Mouse (Mus musculus) cerebellum, postnatal 4 days (tissue): ENCODE measurements around the gene Hhex.
A peak's percentile ranks its signal among the peaks of the same experiment; 100 is the strongest.

Experiments
- DNase-seq, 2 experiments: peaks; one replicate each; pipeline ENCODE4 v3.0.0; 2022; ENCODE audit warnings: low spot score in 2 of 2, mixed read lengths in 1 of 2

Hhex gene

DNA sequence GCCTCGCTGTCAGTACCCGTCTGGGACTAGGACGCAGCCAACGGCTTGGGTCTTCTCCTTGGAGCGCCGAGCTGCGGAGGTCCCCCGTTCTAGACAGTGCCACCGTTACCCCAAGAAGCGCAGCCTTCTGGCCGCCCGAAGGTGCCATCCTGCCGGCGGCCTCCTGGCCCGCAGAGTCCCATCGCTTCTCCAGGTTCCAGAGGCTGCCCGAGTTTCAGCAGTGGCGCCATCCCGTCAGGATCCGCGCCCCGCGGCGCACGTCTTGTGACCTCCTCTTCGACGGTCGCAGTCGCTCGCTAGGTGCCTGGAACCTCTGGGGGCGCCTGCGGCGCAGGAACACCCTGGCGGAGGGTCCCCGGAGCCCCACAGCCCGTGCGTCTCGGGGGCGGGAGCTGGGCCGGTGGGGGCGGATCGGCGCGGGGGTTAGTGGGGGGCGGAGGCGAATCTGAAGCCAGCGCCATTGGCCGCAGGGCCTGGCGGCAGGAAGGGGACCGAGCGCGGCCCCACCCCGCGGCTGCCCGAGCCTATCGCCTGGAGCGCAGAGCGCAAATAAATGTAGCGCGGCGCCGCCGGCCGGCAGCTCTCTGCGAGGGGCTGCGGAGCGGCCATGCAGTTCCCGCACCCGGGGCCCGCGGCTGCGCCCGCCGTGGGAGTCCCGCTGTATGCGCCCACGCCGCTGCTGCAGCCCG, at the start of gene Hhex:
Gene Hhex (plus strand): TSS at position 548 of the 689 bp plus-strand sequence.
- peak; percentile 33 to 38 for DNase-seq

DNA sequence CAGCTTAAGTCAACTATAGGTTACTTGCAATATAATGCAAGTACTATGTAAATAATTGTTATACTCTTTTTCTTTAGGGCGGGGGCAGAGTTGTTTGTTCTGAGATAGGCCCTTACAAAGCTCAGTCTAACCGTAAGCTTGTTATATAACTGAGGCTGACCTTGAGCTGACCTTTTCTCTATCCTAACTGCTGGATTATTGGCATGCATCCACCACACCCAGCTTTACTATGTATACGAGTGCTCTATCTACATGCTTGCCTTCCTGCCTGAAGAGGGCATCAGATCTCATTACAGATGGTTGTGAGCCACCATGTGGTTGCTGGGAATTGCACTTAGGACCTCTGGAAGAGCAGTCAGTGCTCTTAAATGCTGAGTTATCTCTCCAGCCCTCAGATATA, 48.5 kb upstream of the Hhex start:
- no peak for DNase-seq

DNA sequence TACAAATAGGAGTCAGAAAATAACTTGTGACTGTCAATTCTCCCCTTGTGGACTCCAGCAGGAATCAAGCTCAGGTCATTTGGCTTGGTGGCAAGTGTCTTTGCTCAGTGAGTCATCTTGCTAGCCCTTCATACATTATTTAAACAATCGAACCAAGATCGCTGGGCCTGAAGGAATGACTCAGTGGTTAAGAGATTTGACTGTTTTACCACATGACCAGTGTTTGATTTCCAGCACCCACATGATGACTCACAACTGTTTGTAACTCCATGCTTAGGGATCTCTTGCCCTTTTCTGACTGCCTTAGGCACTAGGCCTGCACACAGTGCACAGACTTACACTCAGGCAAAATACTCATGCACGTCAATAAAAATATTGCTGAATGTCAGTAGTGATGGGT, 42.7 kb upstream of the Hhex start:
- no peak for DNase-seq

DNA sequence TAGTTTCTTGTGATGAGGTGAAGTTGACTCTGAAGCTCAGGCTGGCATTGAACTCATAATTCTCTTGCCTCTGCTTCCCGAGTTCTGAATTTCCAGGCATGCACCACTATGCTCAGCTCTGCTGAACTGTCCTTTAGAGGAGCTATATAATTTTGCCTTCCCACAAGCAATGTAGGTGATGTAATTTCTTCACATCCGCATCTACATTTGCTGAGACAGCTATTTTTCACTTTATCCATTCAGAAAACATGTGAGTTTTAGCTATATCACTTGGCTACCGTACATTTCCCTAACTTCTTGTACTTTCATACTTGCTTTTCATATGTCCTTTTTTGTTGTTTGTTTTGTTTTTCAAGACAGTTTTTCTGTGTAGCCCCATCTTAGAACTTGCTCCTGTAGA, 38.3 kb upstream of the Hhex start:
- no peak for DNase-seq

DNA sequence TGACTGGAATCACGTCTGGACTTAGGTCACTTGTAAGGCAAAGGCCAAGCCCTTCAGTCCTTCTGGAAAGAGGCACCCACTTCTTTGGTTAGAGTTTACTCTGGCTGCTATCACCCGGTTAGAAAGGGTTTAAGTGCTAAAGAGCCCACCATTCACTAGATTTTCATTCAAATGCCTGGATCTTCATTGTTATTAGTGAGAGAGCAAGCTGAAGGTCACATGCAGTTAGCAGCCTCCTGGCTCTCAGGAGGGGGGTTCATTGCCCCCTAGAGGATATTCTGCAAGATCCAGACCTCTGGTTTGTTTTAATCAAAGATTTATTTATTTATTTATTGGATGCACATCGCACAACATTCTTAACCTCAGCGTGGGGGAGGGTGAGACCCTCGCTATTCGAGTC, 33.7 kb upstream of the Hhex start:
- DNase-seq, result no peak

DNA sequence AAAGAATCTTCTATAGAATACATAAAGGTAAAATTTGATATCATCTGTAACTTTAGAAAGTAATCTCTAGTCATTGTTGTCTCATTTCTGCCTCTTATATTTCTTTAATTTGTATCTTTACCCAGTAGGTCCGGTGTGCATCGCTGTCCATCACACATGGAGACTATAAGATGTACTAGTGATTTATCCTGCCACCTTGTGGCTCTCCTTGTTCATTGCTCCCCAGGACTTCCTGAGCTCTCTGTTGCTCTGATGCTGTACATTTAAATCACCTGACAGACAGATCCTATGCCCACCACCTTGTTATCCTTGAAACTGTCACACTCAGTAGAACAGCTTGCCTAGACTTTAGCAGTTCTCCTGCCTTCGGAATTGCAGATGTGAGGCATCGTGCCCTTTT, 16.3 kb upstream of the Hhex start:
- DNase-seq, result peak in 1 of 2 experiments; percentile 8

DNA sequence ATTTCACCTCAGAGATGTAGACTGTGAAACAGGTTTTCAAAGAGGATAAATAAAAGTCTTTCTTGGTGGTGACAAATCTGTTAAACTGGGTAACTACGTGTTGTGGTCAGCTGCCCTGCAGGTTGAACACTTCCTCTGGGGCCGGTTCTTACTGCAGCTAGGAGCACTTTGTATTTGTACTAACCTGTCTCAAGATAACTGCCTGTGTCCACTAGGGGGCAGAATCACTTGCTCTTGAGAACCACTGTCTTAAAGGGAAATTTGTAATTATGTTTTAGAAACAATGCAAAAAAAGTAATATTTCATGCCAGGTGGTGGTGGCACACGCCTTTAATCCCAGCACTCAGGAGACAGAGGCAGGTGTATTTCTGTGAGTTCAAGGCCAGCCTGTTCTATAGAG, 15.0 kb upstream of the Hhex start:
- DNase-seq, result peak in 1 of 2 experiments; percentile 27

DNA sequence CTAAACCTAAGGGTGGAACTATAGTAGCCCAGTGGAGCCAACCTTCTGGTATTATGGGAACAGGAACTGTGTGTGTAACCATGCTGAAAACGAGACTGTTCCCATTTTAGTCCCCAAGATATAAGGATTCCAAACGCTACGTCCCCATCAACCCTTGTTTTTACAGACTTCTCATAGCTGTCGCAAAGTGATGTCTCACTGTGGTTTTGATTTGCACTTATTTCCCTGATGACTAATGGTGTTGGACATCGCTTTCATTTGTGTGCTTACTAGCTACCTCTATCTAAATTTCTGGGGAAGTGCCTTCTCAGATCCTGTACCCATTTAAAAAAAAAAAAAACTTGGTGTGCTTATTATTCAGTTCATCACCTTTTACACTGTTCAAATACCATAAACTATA, 6.0 kb upstream of the Hhex start:
- no peak for DNase-seq

DNA sequence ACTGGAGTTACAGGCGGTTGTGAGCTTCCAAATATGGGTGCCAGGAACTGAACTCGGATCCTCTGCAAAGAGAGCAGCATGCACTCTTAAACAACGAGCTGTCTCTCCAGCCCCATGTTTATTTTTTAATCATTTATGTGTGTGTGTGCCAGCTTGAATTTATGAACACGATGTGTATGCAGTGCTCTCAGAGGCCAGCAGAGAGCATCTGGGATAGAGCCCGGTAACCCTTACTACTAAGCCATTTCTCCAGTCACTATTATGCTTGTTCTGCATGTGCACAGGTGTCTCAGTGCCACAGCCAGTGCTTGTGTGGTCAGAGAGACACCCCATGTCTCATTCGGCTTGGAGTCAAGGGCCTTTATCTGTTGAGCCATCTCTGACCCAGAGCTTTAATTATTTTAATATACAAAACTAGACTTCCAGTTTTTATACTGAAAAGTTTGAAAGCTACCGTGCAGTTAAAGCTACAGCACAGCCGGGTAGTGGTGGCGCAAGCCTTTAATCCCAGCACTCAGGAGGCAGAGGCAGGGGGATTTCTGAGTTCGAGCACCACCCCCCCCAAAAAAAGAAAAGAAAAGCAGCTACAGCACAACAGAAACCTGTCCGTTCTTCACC, 3.4 kb upstream of the Hhex start:
- DNase-seq, result no peak

DNA sequence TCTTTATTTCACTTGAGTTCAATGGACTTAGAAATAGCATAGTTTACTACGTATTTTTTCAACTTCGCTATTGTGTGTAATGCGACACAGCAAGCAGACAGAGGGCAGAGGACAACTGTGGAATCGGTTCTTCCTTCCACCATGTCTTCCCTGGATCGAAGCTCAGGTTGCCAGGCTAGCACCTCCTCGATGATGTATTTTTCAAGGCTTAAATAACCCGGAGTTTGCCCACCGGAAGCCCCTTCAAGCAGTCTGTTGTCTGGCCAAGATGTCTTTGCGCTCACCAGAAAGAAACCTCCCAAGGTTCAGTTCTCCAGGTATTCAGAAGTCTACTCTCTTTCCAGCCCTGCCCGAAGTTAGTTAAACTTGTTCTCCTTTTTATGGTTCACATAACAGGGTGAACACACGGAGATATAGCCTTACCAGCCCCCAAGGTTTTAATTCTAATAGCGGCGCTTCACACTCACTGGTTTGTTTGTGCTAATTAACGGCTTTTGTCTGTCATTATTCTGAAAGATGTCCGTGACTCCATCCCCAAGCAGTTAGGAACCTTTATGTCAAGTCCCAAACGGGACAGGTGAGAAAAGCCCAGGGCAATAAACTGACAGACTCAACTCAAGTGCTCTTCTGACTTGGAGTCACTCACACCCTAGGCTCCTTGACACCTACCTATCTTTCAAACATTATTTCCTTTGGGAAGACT, 1.6 kb upstream of the Hhex start:
- no peak for DNase-seq

DNA sequence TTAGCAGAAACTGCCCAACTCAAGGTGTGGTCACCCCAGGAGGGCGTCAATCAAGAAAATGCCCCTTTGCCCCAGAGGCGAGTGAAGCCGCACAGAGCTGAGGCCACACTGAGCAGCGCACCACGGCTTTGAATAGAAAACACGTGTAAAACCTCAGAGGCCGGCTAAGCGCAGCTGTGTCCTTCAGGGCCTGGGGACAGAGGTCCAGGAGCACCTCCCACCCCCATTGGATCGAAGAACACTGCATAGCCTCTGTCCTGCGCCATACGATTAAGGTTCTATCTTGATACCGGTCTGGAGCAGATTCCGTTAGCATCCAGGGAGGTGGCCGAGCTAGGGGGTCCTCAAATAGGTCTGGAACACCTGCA, 731 bp upstream of the Hhex start:
- DNase-seq, result peak in 1 of 2 experiments; percentile 8

DNA sequence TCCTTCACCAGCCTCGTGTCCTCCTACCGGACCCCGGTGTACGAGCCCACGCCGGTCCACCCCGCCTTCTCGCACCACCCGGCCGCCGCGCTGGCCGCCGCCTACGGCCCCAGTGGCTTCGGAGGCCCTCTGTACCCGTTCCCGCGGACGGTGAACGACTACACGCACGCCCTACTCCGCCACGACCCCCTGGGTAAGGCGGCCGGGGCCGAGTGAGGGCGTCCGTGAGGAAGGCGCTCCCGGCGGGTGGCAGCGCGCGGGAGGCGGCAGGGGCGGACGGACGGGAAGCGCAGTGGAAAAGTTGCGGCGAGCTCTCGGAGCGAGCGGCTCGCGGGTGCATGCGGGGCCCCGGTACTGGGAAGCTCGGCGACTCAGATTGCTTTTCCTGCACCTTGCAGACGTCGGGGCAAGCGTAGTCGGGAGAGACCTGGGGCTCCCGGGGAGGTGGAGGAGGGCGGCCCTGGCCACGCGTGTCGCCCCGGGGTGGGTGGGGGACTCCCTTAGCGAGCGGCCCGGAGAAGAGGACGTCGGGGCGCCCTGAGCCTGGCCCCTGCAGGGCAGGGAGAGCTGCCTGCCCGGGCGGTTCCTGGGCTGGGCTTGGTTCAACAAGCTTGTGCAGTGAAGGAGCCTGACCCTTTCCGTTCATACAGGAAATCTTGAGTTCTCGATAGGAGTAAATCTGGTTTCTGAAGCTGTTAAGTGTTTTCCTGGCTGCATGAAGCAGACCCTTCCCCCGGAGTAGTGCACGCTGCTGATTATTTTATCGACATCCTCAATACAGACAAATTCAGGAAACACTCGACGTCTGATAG, 637 bp downstream of the Hhex start:
- no peak for DNase-seq

DNA sequence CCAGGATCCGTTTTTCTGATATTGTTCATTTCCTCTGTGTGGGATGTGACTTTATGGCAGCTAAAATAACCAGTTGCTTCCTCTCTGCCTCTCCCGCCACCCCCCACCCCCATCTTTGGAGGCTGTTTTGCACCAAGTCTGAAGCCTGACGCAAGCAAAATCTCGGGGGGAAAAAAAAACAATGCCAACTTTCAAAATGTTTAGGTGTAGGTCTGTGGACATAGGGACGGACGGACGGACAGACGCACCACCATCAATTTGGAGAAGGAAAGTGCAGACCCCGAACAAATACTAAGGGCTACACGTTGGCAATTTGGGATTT, 1.2 kb downstream of the Hhex start:
- no peak for DNase-seq

DNA sequence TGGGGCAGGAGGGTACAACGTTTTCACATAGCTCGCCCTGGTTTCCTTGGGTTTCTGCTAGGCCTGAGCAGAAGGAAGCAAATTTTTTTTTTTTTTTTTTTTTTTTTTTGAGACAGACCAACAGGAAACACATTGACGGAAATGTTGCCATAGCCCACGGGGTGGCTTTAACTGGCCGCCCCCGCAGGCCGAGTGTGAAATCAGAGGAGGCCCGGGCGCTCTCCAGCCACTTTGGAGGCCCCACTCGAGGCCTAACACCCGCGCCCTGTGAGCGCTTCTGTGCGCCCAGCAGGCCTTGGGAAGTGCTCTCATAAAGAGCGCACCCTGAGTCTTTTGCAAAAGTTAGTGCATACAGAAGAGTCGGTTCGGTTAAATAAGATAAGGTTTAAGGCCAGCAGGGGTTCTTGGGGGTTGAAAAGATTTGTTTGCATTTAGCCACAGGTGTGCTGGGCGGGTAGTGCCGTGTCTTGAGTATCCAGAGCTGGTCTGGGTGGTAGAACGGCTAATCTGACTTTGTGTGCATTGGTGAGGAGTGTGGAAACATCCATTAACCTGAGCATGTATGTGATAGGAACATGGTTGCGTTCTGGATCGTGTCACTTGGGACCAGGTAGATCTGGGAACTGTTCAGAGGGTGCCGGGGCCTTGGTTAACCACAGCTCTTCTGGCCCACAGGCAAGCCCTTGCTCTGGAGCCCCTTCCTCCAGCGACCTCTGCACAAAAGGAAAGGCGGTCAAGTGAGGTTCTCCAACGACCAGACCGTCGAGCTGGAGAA, 2.1 kb downstream of the Hhex start:
- no peak for DNase-seq

DNA sequence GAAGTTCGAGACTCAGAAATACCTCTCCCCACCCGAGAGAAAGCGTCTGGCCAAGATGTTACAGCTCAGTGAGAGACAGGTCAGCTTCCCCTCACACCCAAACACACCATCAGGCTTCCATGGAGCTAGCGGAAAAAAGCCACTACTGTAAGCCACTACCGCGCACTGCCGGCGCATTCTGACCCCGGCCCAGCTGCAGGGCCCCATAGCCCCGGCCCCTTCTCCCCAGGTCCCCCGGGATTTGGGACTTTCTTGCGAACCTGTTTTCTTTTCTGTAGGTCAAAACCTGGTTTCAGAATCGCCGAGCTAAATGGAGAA, 2.6 kb downstream of the Hhex start:
- DNase-seq, result no peak

DNA sequence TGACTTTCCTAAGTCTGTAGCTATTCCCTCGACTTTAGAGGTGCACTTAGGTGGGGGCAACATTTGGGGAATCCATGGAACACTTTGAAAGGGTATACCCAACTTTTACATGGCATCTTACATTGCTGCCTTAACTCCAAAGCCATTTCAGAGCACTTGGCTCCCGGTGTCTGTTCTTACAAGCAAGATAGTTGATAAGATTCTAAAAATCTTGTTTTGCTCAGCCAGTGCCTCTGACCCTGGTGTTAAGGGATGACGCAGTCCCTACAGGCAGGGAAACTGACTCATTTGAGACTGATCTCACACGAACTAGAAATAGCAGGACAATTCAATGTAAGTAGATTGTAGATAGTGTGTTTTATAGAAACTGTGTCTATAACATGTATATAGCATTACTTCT, 5.6 kb downstream of the Hhex start:
- DNase-seq, result no peak

DNA sequence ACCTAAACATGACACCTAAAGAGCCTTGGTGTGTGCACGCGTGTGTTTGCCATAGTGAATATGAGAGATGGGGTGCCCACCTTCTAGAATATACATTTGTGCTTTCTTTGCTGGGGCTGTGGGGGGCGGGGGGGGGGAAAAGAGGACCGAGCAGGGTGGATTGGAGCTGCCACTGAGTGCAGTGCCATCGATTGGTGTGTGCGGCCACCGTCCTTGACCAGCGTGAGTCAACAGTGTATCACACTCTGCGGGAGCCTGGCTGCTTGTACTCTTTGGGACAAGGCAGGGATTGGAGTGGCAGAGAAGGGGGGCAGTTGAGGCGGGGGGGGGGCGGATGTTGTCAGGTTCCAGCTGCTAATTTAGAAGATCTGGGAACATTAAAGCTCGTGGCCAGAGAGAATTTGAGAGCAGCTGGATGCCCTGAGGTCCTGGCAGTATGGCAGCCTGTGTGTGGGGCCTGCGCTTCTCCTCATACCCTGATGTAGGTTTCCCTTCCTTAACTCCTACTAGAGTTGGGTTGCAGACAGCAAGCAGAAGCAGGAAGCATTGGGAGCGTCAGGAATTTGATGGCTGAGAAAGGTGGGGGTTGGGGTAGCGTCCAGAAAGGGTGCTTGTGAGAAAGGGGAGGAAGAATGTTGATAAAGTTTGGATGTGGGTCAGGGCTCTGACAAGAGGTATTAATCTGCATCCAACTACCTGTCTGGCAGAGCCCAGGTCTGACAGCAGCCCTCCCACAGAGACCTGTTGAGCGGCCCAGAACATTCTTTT, 6.3 kb downstream of the Hhex start:
- DNase-seq, result no peak

DNA sequence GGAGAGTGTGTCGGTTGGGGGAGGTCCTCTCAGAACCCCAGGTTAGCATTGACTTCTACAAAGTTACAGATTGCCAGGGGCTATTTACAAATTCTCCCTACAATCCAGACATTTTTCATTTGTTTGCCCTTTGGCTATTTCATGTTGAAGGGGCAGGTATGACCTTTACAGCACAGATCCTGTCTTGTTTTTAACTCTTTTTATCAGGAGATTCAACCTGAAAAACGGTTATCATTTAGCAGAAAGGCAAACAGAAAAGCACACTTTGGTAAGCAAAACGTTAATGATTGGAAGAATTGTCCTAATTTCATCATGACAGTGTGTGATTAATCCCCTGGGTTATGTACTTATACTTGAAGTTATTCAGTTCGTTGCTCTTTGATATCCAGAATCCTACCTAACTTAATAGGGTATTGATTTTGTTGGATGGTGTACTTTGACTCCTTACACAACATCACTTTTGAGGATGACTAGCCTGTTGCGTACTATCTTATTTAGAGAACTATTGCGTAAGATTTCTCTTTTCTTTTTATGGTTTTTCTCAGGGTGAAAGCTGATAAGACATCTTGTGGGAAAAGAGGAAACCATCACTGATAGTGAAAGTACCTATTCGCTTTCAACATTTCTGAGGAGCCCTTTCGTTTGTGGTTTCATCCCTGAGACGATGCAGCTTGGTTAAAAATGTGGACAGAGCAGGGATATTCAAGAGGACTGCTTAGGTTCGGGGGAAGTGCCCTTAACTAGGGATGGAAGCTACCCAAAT, 8.1 kb downstream of the Hhex start:
- no peak for DNase-seq

DNA sequence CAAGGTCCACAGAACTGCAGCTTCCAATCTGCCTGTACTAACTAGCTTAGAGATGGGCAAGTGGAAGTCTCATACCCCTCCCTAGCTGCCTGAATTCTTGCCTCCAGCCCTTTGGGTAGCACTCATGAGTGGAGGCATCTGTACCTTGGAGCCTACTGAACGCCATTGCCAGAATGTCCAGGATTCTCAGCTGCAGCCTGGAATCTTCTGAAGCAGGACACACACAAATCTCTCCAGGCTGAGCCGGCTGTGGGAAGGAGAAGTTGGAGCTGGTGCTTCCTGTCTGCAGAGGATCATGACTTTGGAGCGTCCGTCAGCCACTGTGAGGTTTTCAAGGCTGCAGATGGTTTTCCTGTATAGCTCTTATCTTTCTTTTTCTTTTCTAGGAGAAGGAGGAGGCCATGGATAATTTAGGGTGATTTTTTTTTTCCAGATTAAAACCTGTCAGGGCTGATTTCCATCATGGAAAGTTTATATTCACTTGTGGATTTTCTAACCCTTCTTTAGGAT, 9.1 kb downstream of the Hhex start:
- DNase-seq, result no peak

DNA sequence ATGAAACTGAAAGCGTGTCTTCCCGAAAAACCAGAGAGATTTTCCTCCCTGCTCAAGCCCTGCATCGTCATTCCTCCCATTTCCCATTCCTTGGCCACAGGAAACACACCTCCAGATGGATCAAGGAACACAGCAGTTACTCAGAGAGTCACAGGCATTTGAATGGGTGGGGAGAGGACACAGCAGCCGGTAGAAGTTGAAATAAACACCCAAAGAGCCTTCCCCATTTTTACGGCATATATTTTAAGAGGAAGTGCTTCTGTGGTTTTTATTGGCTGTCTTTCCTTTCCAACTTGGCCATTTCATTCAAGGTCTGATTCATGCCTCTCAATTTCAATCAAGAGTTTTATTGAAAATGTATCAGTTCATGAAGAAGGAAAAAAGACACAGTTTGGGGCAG, 13.6 kb downstream of the Hhex start:
- no peak for DNase-seq
